Mouse (Mus musculus) forebrain, embryonic 12.5 days (tissue): ENCODE data around the gene Ezh1. TPM values are rescaled to one million over a fixed set of nuclear protein-coding genes. Genes with fewer than 3 reads are reported as not detected.
A peak's percentile ranks its signal among the peaks of the same experiment; 100 is the strongest.

Experiments
- ATAC-seq: fragments of 200-750 bp; cut with Nextera tagmentation; 2 replicates; pipeline ENCODE4 v1.8.0; 2017; ENCODE audit warnings: moderate TSS enrichment; ENCODE audit not compliant: low FRiP score
- H3K27ac ChIP-seq: fragments of 300-500 bp; sonication (generic); 2 replicates; pipeline ENCODE4 v1.5.1; 2016; ENCODE audit warnings: mild to moderate bottlenecking
- H3K27me3 ChIP-seq: fragments of 300-500 bp; sonication (generic); 2 replicates; pipeline ENCODE4 v1.6.1; 2016; ENCODE audit warnings: mild to moderate bottlenecking
- H3K36me3 ChIP-seq: fragments of 300-500 bp; sonication (generic); replicated peaks from 2 replicates; pipeline ENCODE4 v1.6.1; 2016; ENCODE audit warnings: mild to moderate bottlenecking
- H3K4me1 ChIP-seq: fragments of 300-500 bp; sonication (generic); 2 replicates; pipeline ENCODE4 v1.6.1; 2016
- H3K4me2 ChIP-seq: fragments of 300-500 bp; sonication (generic); 2 replicates; pipeline ENCODE4 v1.6.1; 2016; ENCODE audit warnings: mild to moderate bottlenecking, moderate library complexity
- H3K4me3 ChIP-seq: fragments of 300-500 bp; sonication (generic); replicated peaks from 2 replicates; pipeline ENCODE4 v1.5.1; 2016; ENCODE audit warnings: mild to moderate bottlenecking
- H3K9ac ChIP-seq: fragments of 300-500 bp; sonication (generic); 2 replicates; pipeline ENCODE4 v1.6.1; 2016; ENCODE audit warnings: mild to moderate bottlenecking
- H3K9me3 ChIP-seq: fragments of 300-500 bp; sonication (generic); 2 replicates; pipeline ENCODE4 v1.6.1; 2016
- WGBS: fragments of 180-500 bp; shearing (Covaris S2); methylation state at CpG from one replicate; pipeline ENCODE4 v1.1.7; 2016; 5-methylcytosine and 5-hydroxymethylcytosine counted together
- polyA plus RNA-seq: library from polyadenylated mRNA; unstranded; fragments of >200 nt; fragmentation: Nextera tagmentation; extraction: Ambion mirVana; gene quantifications from 2 replicates; pipeline ENCODE4 v1.2.1, GENCODE M21; 2016

Ezh1 gene
- polyA plus RNA-seq, 1 experiment from 2014 or later, result 12.5 TPM

DNA sequence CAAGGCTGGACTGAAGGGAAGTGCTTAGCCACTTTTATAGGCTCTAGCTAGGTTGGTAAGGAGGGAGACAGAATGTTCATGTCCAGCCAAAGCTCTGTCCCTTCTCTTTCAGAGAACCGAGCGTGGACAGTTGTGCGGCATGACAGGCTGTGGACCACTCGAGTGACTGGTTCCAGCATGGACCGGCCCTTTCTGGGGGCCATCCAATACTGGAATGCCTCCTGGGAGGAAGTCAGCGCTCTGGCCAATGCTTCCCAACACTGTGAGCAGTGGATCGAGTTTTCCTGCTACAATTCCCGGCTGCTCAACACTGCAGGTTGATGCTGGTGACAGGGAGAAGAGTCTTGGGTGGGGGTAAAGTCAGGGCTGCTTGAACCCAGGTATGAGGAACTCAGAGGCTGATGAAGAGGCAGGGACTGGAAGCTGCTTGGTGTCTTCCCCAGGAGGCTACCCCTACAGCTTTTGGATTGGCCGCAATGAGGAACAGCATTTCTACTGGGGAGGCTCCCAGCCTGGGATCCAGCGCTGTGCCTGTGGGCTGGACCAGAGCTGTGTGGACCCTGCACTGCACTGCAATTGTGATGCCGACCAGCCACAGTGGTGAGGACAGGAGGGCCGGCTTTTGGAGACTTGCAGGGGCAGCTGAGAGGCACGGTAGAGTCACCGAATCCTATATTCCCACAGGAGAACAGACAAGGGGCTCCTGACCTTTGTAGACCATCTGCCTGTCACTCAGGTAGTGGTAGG is 43.3 kb downstream of the Ezh1 start:
- no peak overlapping the region for H3K27ac ChIP-seq
- no peak overlapping the region for H3K4me2 ChIP-seq
- no peak overlapping the region for H3K9ac ChIP-seq
- no peaks in the 10 kb centered on the region for H3K4me1 ChIP-seq
- H3K9me3 ChIP-seq, result no peaks in the 10 kb centered on the region
- H3K4me3 ChIP-seq, result no peak overlapping the region
- no peak for ATAC-seq
- peaks cover 39% of the 10 kb centered on the region for H3K27me3 ChIP-seq
- 85% methylated on average over 14 of the region's 14 CpGs for WGBS
- H3K36me3 ChIP-seq, result no peaks in the 10 kb centered on the region

DNA sequence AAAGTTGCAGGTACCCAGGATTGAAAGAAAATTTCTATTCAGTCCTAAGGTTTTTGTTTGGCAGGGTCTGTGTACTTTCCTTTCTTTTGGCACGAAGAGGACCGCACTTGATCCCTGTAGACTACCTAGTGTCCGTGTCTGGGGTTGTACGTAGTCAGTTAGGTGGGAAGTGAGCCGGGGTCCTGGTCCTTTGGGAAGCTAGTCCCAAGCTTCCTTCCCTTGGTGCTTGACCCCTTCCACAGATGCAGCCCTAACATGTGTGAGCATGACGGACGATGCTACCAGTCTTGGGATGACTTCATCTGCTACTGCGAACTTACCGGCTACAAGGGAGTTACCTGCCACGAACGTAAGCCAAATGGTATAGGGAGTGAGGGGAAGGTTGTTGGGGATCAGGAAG is 44.3 kb downstream of the Ezh1 start:
- H3K27ac ChIP-seq, result no peak overlapping the region
- H3K4me2 ChIP-seq, result no peak overlapping the region
- H3K36me3 ChIP-seq, result no peaks in the 10 kb centered on the region
- H3K27me3 ChIP-seq, result peaks cover 49% of the 10 kb centered on the region
- no peak overlapping the region for H3K9ac ChIP-seq
- H3K4me1 ChIP-seq, result peaks cover 6% of the 10 kb centered on the region; the same call in 1 of the 2 replicates
- ATAC-seq, result no peak
- WGBS, result 90% methylated on average over 11 of the region's 11 CpGs
- no peaks in the 10 kb centered on the region for H3K9me3 ChIP-seq
- no peak overlapping the region for H3K4me3 ChIP-seq

GRCm38 (mm10) chr11:101180846-101181740 is 45.2 kb downstream of the Ezh1 start:
- Histone ChIP-seq H3K27ac (no peak overlapping the region), H3K4me2 (no peak overlapping the region), H3K9ac (no peak overlapping the region), H3K9me3 (no peaks in the 10 kb centered on the region), H3K4me1 (peaks cover 14% of the 10 kb centered on the region), H3K27me3 (peaks cover 58% of the 10 kb centered on the region), H3K36me3 (no peaks in the 10 kb centered on the region), H3K4me3 (no peak overlapping the region)
- 37% methylated on average over 10 of the region's 10 CpGs for WGBS
- no peak for ATAC-seq

GRCm38 (mm10) chr11:101180261-101180660 is 46.0 kb downstream of the Ezh1 start:
- H3K4me3 ChIP-seq, result no peak overlapping the region
- H3K4me1 ChIP-seq, result peaks cover 21% of the 10 kb centered on the region
- 62% methylated on average over 17 of the region's 17 CpGs for WGBS
- H3K9me3 ChIP-seq, result no peaks in the 10 kb centered on the region
- H3K27ac ChIP-seq, result no peak overlapping the region
- peaks cover 66% of the 10 kb centered on the region for H3K27me3 ChIP-seq
- H3K9ac ChIP-seq, result no peak overlapping the region
- no peak for ATAC-seq
- H3K36me3 ChIP-seq, result no peaks in the 10 kb centered on the region
- no peak overlapping the region for H3K4me2 ChIP-seq

- H3K36me3 ChIP-seq, result no peaks in the 10 kb centered on the region
- H3K27ac ChIP-seq, result no peak overlapping the region
- peaks cover 30% of the 10 kb centered on the region for H3K4me1 ChIP-seq
- no peaks in the 10 kb centered on the region for H3K9me3 ChIP-seq
- no peak overlapping the region for H3K4me3 ChIP-seq
- no peak for ATAC-seq
- 83% methylated on average over 15 of the region's 15 CpGs for WGBS
- peaks cover 75% of the 10 kb centered on the region for H3K27me3 ChIP-seq
- H3K9ac ChIP-seq, result no peak overlapping the region
- no peak overlapping the region for H3K4me2 ChIP-seq
Observed at GRCm38 (mm10) chr11:101179306-101179705, 47.0 kb downstream of the Ezh1 start.

DNA sequence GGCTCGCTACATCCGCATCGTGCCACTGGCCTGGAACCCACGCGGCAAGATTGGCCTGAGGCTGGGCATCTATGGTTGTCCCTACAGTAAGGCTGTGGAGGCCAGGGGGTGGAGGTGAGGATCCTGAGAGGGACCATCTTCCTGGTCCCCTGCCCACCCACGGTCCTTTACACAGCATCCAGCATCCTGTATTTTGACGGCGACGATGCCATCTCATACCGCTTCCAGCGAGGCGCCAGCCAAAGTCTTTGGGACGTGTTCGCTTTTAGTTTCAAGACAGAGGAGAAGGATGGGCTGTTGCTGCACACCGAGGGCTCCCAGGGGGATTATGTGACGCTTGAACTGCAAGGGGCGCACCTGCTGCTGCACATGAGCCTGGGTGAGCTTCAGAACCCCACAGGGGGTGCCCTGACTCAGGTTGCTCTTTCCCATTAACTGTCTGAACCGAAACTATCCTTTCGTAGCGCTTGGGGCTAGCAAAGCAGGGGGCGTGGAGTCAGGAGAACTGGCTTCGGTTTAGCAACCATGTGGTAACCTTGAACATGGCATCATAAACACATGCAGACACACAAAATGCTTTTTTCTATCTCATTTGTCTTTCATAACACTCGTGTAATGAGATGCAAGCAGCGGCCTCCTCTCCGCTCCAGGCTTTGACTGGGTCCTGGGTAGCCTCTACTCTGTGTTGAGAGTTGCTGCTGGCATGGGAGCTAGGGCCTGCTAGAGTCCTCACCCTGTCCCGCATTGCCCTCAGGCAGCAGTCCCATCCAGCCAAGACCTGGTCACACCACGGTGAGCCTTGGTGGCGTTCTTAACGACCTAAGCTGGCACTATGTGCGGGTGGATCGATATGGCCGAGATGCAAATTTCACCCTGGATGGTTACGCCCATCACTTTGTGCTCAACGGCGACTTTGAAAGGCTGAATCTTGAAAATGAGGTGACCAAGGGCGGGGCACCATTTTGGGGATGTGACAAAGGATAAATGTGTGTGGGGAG is 47.9 kb downstream of the Ezh1 start:
- H3K27ac ChIP-seq, result no peak overlapping the region
- 0 out of 2 replicates have a peak overlapping the region, but pooled peaks have one; percentile 12 for H3K9ac ChIP-seq
- H3K9me3 ChIP-seq, result no peaks in the 10 kb centered on the region
- H3K4me3 ChIP-seq, result no peak overlapping the region
- H3K4me2 ChIP-seq, result peak overlapping the region; percentile 1
- peaks cover 85% of the 10 kb centered on the region for H3K27me3 ChIP-seq
- peaks cover 40% of the 10 kb centered on the region for H3K4me1 ChIP-seq
- ATAC-seq, result no peak
- H3K36me3 ChIP-seq, result no peaks in the 10 kb centered on the region
- WGBS, result 52% methylated on average over 36 of the region's 36 CpGs

GRCm38 (mm10) chr11:101176933-101177773 is 49.1 kb downstream of the Ezh1 start:
- Histone ChIP-seq H3K9me3 (no peaks in the 10 kb centered on the region), H3K27me3 (peaks cover 85% of the 10 kb centered on the region), H3K36me3 (no peaks in the 10 kb centered on the region), H3K4me1 (peaks cover 50% of the 10 kb centered on the region), H3K4me3 (peak overlapping the region; percentile 36; the same call in 1 of the 2 replicates), H3K9ac (0 out of 2 replicates have a peak overlapping the region, but pooled peaks have one; percentile 44), H3K27ac (no peak overlapping the region), H3K4me2 (peak overlapping the region; percentile 58)
- 23% methylated on average over 22 of the region's 22 CpGs for WGBS
- ATAC-seq, result no peak

DNA sequence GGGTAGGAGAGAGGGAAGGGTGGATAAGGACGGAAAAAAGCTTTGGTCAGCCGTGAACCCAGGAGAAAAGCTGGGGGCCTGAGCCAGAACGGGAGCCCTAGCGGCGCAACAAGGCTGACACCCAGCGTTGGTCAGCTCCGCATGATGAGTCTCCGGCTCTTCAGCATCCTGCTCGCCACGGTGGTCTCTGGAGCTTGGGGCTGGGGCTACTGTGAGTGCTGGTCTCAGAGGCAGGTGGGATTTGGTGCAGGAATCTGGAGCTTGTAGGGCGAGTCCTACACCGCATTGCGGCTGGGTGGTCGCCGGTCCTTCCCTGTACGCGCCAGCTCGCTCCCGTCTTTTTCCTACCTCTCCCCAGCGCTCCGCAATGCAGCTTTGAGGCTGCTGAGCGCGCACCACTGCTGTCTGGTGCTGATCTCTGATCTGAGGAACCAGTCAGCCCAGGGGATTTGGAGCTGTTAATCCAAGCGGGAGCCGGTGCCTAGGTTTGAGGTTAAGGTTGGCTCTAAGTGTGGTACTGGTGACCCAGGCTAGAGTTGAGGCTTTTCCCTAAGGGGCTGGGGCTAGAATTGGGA is 50.1 kb downstream of the Ezh1 start:
- no peaks in the 10 kb centered on the region for H3K36me3 ChIP-seq
- peak overlapping the region; percentile 36 for H3K4me3 ChIP-seq
- no peaks in the 10 kb centered on the region for H3K9me3 ChIP-seq
- ATAC-seq, result no peak
- no peak overlapping the region for H3K27ac ChIP-seq
- peak overlapping the region; percentile 58 for H3K4me2 ChIP-seq
- peak overlapping the region; percentile 44 for H3K9ac ChIP-seq
- under 1% methylated on average over 25 of the region's 25 CpGs for WGBS
- peaks cover 57% of the 10 kb centered on the region for H3K4me1 ChIP-seq
- H3K27me3 ChIP-seq, result peaks cover 77% of the 10 kb centered on the region

GRCm38 (mm10) chr11:101175636-101176116 is 50.6 kb downstream of the Ezh1 start:
- Histone ChIP-seq H3K4me1 (peaks cover 60% of the 10 kb centered on the region), H3K27ac (no peak overlapping the region), H3K4me2 (peak overlapping the region; percentile 58), H3K36me3 (no peaks in the 10 kb centered on the region), H3K9ac (peak overlapping the region; percentile 44), H3K4me3 (peak overlapping the region; percentile 36), H3K9me3 (no peaks in the 10 kb centered on the region), H3K27me3 (peaks cover 77% of the 10 kb centered on the region)
- WGBS, result 10% methylated on average over 11 of the region's 11 CpGs
- no peak for ATAC-seq

GRCm38 (mm10) chr11:101174851-101175628 is 51.2 kb downstream of the Ezh1 start, which contains the start of gene Ccr10:
Gene Ccr10, minus strand, starts transcription at chr11:101175443.
- H3K9me3 ChIP-seq, result no peaks in the 10 kb centered on the region
- 21% methylated on average over 14 of the region's 14 CpGs for WGBS
- ATAC-seq, result no peak
- no peak within 1 kb of the TSS for H3K27ac ChIP-seq
- H3K27me3 ChIP-seq, result peaks cover 77% of the 10 kb centered on the region
- peak within 1 kb of the TSS; percentile 36 for H3K4me3 ChIP-seq
- H3K4me1 ChIP-seq, result peaks cover 66% of the 10 kb centered on the region
- H3K9ac ChIP-seq, result peak within 1 kb of the TSS; percentile 44
- H3K4me2 ChIP-seq, result peak within 1 kb of the TSS; percentile 60
- H3K36me3 ChIP-seq, result no peaks in the 10 kb centered on the region
